Mouse (Mus musculus) spleen, adult 2 months (tissue): ENCODE measurements at regions not wholly inside any gene's neighbourhood (a gene's known extent, or its start where the extent isn't known, plus 50 kb on each side); places are given as distances from the start of the nearest gene placed in this dataset.

Source experiments
- DNase-seq, 2 experiments: peaks; one replicate each; pipeline versions ENCODE4 v3.0.0 to v3.0.0-alpha.2; 2012 to 2021; ENCODE audit warnings: low spot score in 2 of 2, low read depth in 1 of 2
- H3K27ac ChIP-seq: fragments of 200-500 bp; 2 replicates; pipeline ENCODE4 v1.5.1; 2012; ENCODE audit warnings: low read length, inconsistent platforms; ENCODE audit not compliant: insufficient read depth
- H3K27me3 ChIP-seq: fragments of 200-500 bp; 2 replicates; pipeline ENCODE4 v1.6.1; 2012; ENCODE audit warnings: mild to moderate bottlenecking, moderate library complexity, low read length, inconsistent platforms; ENCODE audit not compliant: control insufficient read depth, insufficient read depth
- H3K36me3 ChIP-seq: fragments of 200-500 bp; 2 replicates; pipeline ENCODE4 v1.6.1; 2012; ENCODE audit warnings: mild to moderate bottlenecking, low read length, inconsistent platforms; ENCODE audit not compliant: control insufficient read depth, insufficient read depth
- H3K4me1 ChIP-seq: fragments of 200-500 bp; 2 replicates; pipeline ENCODE4 v1.6.1; 2011; ENCODE audit warnings: inconsistent platforms; ENCODE audit not compliant: control insufficient read depth, insufficient read depth, insufficient read length
- H3K4me3 ChIP-seq: fragments of 200-500 bp; 2 replicates; pipeline ENCODE4 v1.5.1; 2011; ENCODE audit warnings: mild to moderate bottlenecking, inconsistent platforms; ENCODE audit not compliant: insufficient read depth, insufficient read length; ENCODE audit errors: extremely low read depth
- CTCF ChIP-seq: fragments of 200-500 bp; IDR thresholded peaks from 2 replicates; pipeline ENCODE4 v1.5.1; 2011; ENCODE audit warnings: mild to moderate bottlenecking, inconsistent platforms; ENCODE audit not compliant: insufficient read depth, insufficient read length, insufficient replicate concordance; ENCODE audit errors: extremely low read depth
- POLR2A ChIP-seq: fragments of 200-500 bp; IDR thresholded peaks from 2 replicates; pipeline ENCODE4 v1.6.1; 2011; ENCODE audit warnings: low read depth, low read length, inconsistent platforms
- whole genome bisulfite sequencing: fragments of 180-500 bp; shearing (Covaris S2); methylation state at CpG from one replicate; pipeline ENCODE4 v1.1.7; 2018; 5-methylcytosine and 5-hydroxymethylcytosine counted together

DNA sequence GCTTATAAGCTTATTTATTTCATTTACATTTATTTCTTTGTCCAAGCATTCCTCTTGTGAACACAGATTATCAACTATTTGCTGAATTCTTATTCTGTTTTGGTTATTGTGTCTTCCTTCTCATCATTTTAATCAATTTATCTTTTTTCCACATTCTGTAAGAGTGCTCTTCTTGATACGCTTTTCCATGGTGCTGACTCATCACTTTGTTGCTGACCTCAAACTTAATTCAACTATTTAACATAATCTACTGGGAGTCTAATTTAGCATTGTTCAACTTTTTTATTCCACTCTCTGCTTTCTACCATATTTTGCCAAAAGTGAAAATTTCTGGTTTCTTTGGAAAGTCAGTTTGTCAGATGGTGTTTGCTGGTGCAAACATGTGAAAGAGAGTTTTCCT is 139.7 kb upstream of the Ngly1 start:
- no peak for TF ChIP-seq CTCF
- TF ChIP-seq POLR2A: no peak
- no peak overlapping the region for H3K27ac ChIP-seq
- no peaks in the 10 kb centered on the region for H3K4me1 ChIP-seq
- WGBS: 98% methylated on average over 1 of the region's 1 CpGs
- H3K4me3 ChIP-seq: no peak overlapping the region
- H3K36me3 ChIP-seq: no peaks in the 10 kb centered on the region
- DNase-seq: no peak
- H3K27me3 ChIP-seq: no peaks in the 10 kb centered on the region

DNA sequence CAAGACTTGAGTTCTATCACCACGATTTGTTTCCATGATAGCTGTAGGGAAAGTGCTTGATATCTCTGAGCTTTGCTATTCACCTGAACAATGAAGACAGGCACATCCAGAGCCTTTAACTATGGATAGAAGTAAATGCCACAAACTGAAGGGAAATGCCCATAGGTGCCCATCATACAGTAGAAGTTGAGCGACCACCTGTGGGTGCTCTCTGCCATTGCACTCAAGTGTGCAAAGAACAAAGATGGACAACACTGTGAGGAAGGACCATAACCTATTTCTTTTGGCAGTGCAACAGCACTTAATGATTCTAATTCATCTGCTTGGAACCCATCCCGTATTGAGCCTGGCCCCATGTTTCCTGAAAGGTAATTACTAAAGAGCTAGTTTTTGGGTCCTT is 116.4 kb upstream of the Ngly1 start:
- H3K27ac ChIP-seq: no peak overlapping the region
- no peaks in the 10 kb centered on the region; the same call in 1 of the 2 replicates for H3K4me1 ChIP-seq
- no peaks in the 10 kb centered on the region for H3K27me3 ChIP-seq
- no peaks in the 10 kb centered on the region for H3K36me3 ChIP-seq
- H3K4me3 ChIP-seq: no peak overlapping the region
- no peak for DNase-seq
- WGBS: 93% methylated on average over 3 of the region's 3 CpGs
- no peak for TF ChIP-seq POLR2A
- peak; percentile 2; the same call in 1 of the 2 replicates for TF ChIP-seq CTCF

DNA sequence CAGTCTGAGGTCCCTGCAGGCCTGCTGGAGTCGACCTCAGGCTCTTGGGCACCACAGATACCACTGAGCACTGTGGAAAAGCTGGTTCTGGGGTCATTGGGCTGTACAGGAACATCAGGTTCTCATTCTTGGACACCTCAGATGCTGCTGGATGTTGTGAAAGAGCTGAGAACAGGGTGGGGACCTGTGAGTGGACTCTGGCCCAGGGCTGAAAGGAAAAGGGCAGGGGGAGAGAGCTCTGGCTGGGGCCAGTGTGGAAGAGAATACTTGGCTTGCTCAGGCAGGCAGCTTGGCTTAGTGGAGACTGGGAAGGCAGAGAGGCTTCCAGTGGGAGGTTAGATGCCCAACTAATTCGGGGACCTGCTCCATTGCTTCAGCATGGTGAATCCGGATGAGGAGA is 115.7 kb upstream of the Ngly1 start:
- TF ChIP-seq CTCF (no peak), POLR2A (no peak)
- Histone ChIP-seq H3K4me3 (no peak overlapping the region), H3K27me3 (no peaks in the 10 kb centered on the region), H3K27ac (no peak overlapping the region), H3K4me1 (no peaks in the 10 kb centered on the region; the same call in 1 of the 2 replicates), H3K36me3 (no peaks in the 10 kb centered on the region)
- no peak for DNase-seq
- WGBS: 70% methylated on average over 3 of the region's 3 CpGs

DNA sequence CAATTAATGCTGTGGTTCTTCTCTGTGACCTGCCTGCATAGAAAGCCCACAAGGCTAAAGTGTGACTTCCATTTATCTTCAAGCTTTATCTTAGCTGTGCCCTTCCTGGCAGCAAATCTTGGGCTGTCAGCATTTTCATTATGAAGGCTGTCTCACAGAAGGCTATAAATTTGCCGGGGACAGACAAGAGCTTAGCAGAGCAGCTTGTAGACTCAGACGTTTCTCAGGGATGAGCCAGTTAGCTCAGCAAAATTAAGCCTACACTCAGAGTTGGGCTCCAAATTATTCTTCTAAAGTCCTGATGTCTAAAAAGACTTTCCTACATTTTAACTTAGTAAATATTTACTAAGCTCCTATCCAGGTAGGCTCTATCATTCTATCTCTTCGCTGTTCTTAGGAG is 112.9 kb upstream of the Ngly1 start:
- WGBS: 65% methylated on average over 3 of the region's 3 CpGs

DNA sequence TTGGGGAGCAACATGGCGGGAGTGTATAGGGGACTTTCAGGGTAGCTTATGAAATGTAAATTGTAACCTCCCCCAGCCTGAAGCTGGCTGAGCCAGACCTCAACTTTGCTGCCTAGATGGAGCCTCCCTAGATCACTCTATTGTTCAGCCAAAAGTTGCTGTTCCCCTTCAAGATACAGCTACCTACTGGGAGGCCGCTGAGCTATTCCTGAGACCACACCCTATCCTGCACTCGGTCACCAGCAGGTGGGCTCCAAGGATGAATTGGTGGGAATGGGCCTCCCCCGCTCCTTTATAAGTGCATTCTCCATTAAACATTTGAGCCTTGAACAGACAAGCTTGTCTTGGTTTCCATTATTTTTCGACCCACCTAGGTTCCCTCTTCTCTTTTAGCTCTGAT is 104.8 kb upstream of the Ngly1 start:
- H3K27ac ChIP-seq: no peak overlapping the region
- no peaks in the 10 kb centered on the region for H3K27me3 ChIP-seq
- 91% methylated on average over 5 of the region's 5 CpGs for WGBS
- H3K4me3 ChIP-seq: no peak overlapping the region
- H3K4me1 ChIP-seq: no peaks in the 10 kb centered on the region
- H3K36me3 ChIP-seq: no peaks in the 10 kb centered on the region
- no peak for DNase-seq
- TF ChIP-seq POLR2A (no peak), CTCF (no peak)

More for the DNA sequence above, 112.9 kb upstream of the Ngly1 start:
- Histone ChIP-seq H3K4me1 (no peaks in the 10 kb centered on the region; the same call in 1 of the 2 replicates), H3K4me3 (no peak overlapping the region), H3K27me3 (no peaks in the 10 kb centered on the region), H3K36me3 (no peaks in the 10 kb centered on the region), H3K27ac (no peak overlapping the region)
- no peak for DNase-seq
- TF ChIP-seq CTCF (no peak), POLR2A (no peak)

DNA sequence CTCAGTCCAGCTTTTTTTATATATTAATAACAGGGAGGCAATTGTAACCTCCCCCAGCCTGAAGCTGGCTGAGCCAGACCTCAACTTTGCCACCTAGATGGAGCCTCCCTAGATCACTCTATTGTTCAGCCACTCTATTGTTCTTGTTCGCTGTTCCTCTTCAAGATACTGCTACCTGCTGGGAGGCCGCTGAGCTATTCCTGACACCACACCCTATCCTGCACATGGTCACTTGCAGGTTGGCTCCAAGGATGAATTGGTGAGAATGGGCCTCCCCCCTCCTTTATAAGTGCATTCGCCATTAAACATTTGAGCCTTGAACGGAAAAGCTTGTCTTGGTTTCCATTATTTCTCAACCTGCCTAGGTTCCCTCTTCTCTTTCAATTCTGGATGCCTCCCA is 102.3 kb upstream of the Ngly1 start:
- Histone ChIP-seq H3K27ac (no peak overlapping the region), H3K27me3 (no peaks in the 10 kb centered on the region), H3K36me3 (no peaks in the 10 kb centered on the region), H3K4me3 (no peak overlapping the region), H3K4me1 (no peaks in the 10 kb centered on the region)
- TF ChIP-seq CTCF (no peak), POLR2A (no peak)
- DNase-seq: no peak
- 89% methylated on average over 4 of the region's 4 CpGs for WGBS

DNA sequence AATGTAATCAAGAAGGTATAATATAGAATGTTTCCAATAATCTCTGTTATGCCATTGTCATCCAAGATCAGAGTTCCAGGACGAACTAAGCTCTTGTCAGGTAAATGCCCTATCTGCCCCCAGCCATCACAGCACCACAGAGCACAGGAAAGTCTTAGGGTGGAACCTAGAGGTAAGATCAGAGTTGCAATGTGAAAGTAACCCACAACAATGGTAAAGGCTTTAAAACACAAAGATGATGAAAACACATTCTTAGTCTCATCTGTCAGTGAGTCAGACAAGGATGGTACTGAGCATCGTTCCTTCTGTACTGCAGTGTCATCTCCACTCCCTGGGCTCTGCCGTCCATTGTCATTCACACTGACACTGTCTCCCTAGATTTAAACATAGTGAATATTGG is 97.3 kb upstream of the Ngly1 start:
- Histone ChIP-seq H3K4me3 (no peak overlapping the region), H3K27ac (peak overlapping the region; percentile 15; the same call in 1 of the 2 replicates), H3K4me1 (no peaks in the 10 kb centered on the region), H3K36me3 (no peaks in the 10 kb centered on the region), H3K27me3 (no peaks in the 10 kb centered on the region)
- no peak for DNase-seq
- 85% methylated on average over 3 of the region's 3 CpGs for WGBS
- TF ChIP-seq POLR2A (no peak), CTCF (no peak)
